Mouse (Mus musculus) limb, embryonic 14.5 days (tissue): Measurements from ENCODE around the gene Iqca. TPM values are rescaled to one million over a fixed set of nuclear protein-coding genes. Genes with fewer than 3 reads are reported as not detected.

Experiments
- ATAC-seq: fragments of 200-750 bp; cut with Nextera tagmentation; 2 replicates; pipeline ENCODE4 v1.8.0; 2017; ENCODE audit warnings: low read depth, moderate number of reproducible peaks, moderate TSS enrichment; ENCODE audit not compliant: low FRiP score
- DNase-seq: peaks from one replicate; pipeline ENCODE4 v3.0.0-alpha.2; 2015; ENCODE audit warnings: low spot score
- H3K27ac ChIP-seq: fragments of 300-500 bp; sonication (generic); replicated peaks from 2 replicates; pipeline ENCODE4 v1.5.1; 2014; ENCODE audit warnings: low read depth, mild to moderate bottlenecking, low read length, moderate library complexity, mixed read lengths
- H3K27me3 ChIP-seq: fragments of 300-500 bp; sonication (generic); 2 replicates; pipeline ENCODE4 v1.6.1; 2014; ENCODE audit warnings: low read length, mixed read lengths; ENCODE audit not compliant: control insufficient read depth, insufficient read depth
- H3K36me3 ChIP-seq: fragments of 300-500 bp; sonication (generic); 2 replicates; pipeline ENCODE4 v1.6.1; 2014; ENCODE audit warnings: mild to moderate bottlenecking, low read length, moderate library complexity, mixed read lengths; ENCODE audit not compliant: control insufficient read depth, insufficient read depth
- H3K4me1 ChIP-seq: fragments of 300-500 bp; sonication (generic); 2 replicates; pipeline ENCODE4 v1.6.1; 2014; ENCODE audit warnings: antibody characterized with exemption, low read length, mixed read lengths; ENCODE audit not compliant: control insufficient read depth, insufficient read depth
- H3K4me2 ChIP-seq: fragments of 300-500 bp; sonication (generic); replicated peaks from 2 replicates; pipeline ENCODE4 v1.6.1; 2014; ENCODE audit warnings: low read depth, mild to moderate bottlenecking, low read length, moderate library complexity; ENCODE audit not compliant: severe bottlenecking
- H3K4me3 ChIP-seq: fragments of 300-500 bp; sonication (generic); replicated peaks from 2 replicates; pipeline ENCODE4 v1.5.1; 2014; ENCODE audit warnings: low read length
- H3K9ac ChIP-seq: fragments of 300-500 bp; sonication (generic); 2 replicates; pipeline ENCODE4 v1.6.1; 2014; ENCODE audit warnings: mild to moderate bottlenecking, low read depth, low read length, moderate library complexity; ENCODE audit not compliant: severe bottlenecking
- H3K9me3 ChIP-seq: fragments of 300-500 bp; sonication (generic); 2 replicates; pipeline ENCODE4 v1.6.1; 2016; ENCODE audit warnings: low read length; ENCODE audit not compliant: control insufficient read depth
- POLR2A ChIP-seq: fragments of 200-500 bp; IDR thresholded peaks from 2 replicates; pipeline ENCODE4 v1.8.0; 2012; ENCODE audit warnings: inconsistent platforms, mild to moderate bottlenecking, moderate library complexity, borderline replicate concordance; ENCODE audit not compliant: insufficient read depth, insufficient read length; ENCODE audit errors: extremely low read depth
- WGBS: fragments of 180-500 bp; shearing (Covaris S2); extraction: QIAGEN DNeasy Blood & Tissue Kit; methylation state at CpG from one replicate; pipeline ENCODE4 v1.1.7; 2014; 5-methylcytosine and 5-hydroxymethylcytosine counted together
- polyA plus RNA-seq, 2 experiments: library from polyadenylated mRNA; depleted of rRNA in 1 of 2; stranded (reverse) in 1 of 2; unstranded in 1 of 2; fragments of >200 nt; fragmentation: Nextera tagmentation in 1 of 2; extraction: Ambion mirVana in 1 of 2; gene quantifications; 2 replicates each; pipeline versions ENCODE4 v1.2.1 to v1.2.3; 2012 to 2014

Iqca gene
- polyA plus RNA-seq, 2 experiments = 0.14 to 0.54 TPM

GRCm38 (mm10) chr1:90103896-90104487 is 49.2 kb downstream of the Iqca start:
- no peak for TF ChIP-seq POLR2A
- no peak for DNase-seq
- Histone ChIP-seq H3K27ac (no peak overlapping the region), H3K4me3 (no peak overlapping the region), H3K27me3 (no peaks in the 10 kb centered on the region), H3K9ac (no peak overlapping the region), H3K4me2 (no peak overlapping the region), H3K36me3 (no peaks in the 10 kb centered on the region), H3K4me1 (0 out of 2 replicates have a peak, but pooled peaks cover 4% of the 10 kb centered on the region), H3K9me3 (no peaks in the 10 kb centered on the region)
- no peak for ATAC-seq
- WGBS = 78% methylated on average over 8 of the region's 8 CpGs

- TF ChIP-seq POLR2A = no peak
- 51% methylated on average over 10 of the region's 10 CpGs for WGBS
- no peak overlapping the region for H3K27ac ChIP-seq
Observed at GRCm38 (mm10) chr1:90100360-90101232, 52.6 kb downstream of the Iqca start.

GRCm38 (mm10) chr1:90092816-90093493 is 60.2 kb downstream of the Iqca start:
- H3K4me2 ChIP-seq = no peak overlapping the region
- H3K4me3 ChIP-seq = no peak overlapping the region
- no peak overlapping the region for H3K27ac ChIP-seq
- DNase-seq (no peak), ATAC-seq (no peak)
- H3K36me3 ChIP-seq = no peaks in the 10 kb centered on the region
- 0 out of 2 replicates have a peak, but pooled peaks cover 4% of the 10 kb centered on the region for H3K9me3 ChIP-seq
- no peaks in the 10 kb centered on the region for H3K27me3 ChIP-seq
- no peak overlapping the region for H3K9ac ChIP-seq
- 79% methylated on average over 10 of the region's 10 CpGs for WGBS
- TF ChIP-seq POLR2A = no peak
- H3K4me1 ChIP-seq = no peaks in the 10 kb centered on the region

More at GRCm38 (mm10) chr1:90100360-90101232, 52.6 kb downstream of the Iqca start:
- H3K4me3 ChIP-seq = no peak overlapping the region
- peak; percentile 81 for DNase-seq
- peak; percentile 55; the same call in 1 of the 2 replicates for ATAC-seq
- no peak overlapping the region for H3K4me2 ChIP-seq
- no peaks in the 10 kb centered on the region for H3K36me3 ChIP-seq
- H3K27me3 ChIP-seq = no peaks in the 10 kb centered on the region
- H3K9ac ChIP-seq = no peak overlapping the region
- 0 out of 2 replicates have a peak, but pooled peaks cover 4% of the 10 kb centered on the region for H3K4me1 ChIP-seq
- H3K9me3 ChIP-seq = no peaks in the 10 kb centered on the region

GRCm38 (mm10) chr1:90088192-90088990 is 64.8 kb downstream of the Iqca start:
- TF ChIP-seq POLR2A = no peak
- Histone ChIP-seq H3K27ac (no peak overlapping the region), H3K4me1 (no peaks in the 10 kb centered on the region), H3K9me3 (0 out of 2 replicates have a peak, but pooled peaks cover 4% of the 10 kb centered on the region), H3K4me2 (no peak overlapping the region), H3K27me3 (no peaks in the 10 kb centered on the region), H3K9ac (no peak overlapping the region), H3K36me3 (no peaks in the 10 kb centered on the region), H3K4me3 (no peak overlapping the region)
- DNase-seq (no peak), ATAC-seq (no peak)
- WGBS = 52% methylated on average over 6 of the region's 6 CpGs

- Histone ChIP-seq H3K27ac (no peak overlapping the region), H3K4me2 (no peak overlapping the region), H3K4me3 (no peak overlapping the region), H3K36me3 (no peaks in the 10 kb centered on the region), H3K9ac (no peak overlapping the region), H3K27me3 (no peaks in the 10 kb centered on the region), H3K9me3 (no peaks in the 10 kb centered on the region), H3K4me1 (no peaks in the 10 kb centered on the region)
- WGBS = 87% methylated on average over 10 of the region's 10 CpGs
- DNase-seq (no peak), ATAC-seq (no peak)
- TF ChIP-seq POLR2A = no peak
Observed at GRCm38 (mm10) chr1:90086461-90086860, 66.7 kb downstream of the Iqca start.
